ENCODE assay signal across 8 mouse cellular contexts in genomic region chr9:113741108-113741636, GRCm38 (mm10). TPM values are rescaled to one million over a fixed set of nuclear protein-coding genes. Genes with fewer than 3 reads are reported as not detected.
A peak's percentile ranks its signal among the peaks of the same experiment; 100 is the strongest.
DNase-seq lines count a peak whose midpoint lies in the region; ATAC-seq lines count a peak whose summit lies in the region.

Gene Clasp2 (plus strand): TSS chr9:113741473.

- H3K4me2 ChIP-seq in intestine, embryonic 14.5 days (ENCODE audit: low read length), result peak within 1 kb of the TSS; percentile 91

- peak within 1 kb of the TSS; percentile 76 for H3K9ac ChIP-seq in intestine, embryonic 14.5 days (ENCODE audit: low read length)

- whole genome bisulfite sequencing in intestine, embryonic 14.5 days, result under 1% methylated on average over 61 of the region's 63 CpGs

- peaks cover 10% of the 10 kb centered on the region; the same call in 1 of the 2 replicates for H3K4me1 ChIP-seq in intestine, embryonic 14.5 days (replicated peaks; ENCODE audit: control insufficient read depth, insufficient read depth, low read length)

- H3K9me3 ChIP-seq in intestine, embryonic 14.5 days (ENCODE audit: control insufficient read depth, low read length), result no peaks in the 10 kb centered on the region

- H3K36me3 ChIP-seq in intestine, embryonic 14.5 days (ENCODE audit: control insufficient read depth, insufficient read depth, low read length), result no peaks in the 10 kb centered on the region

- peak within 1 kb of the TSS; percentile 79 for H3K4me3 ChIP-seq in intestine, embryonic 14.5 days (ENCODE audit: low read depth, low read length)

- intact Hi-C loops in gastrocnemius, postnatal 36 days (cut with DNase I), result loop anchor here (5.0 kb wide), 1 partner anchor 106 kb away; no protein-coding TSS in a partner anchor
- intact Hi-C loops in left cerebral cortex, postnatal 25 days (cut with DNase I), result loop anchor here (1.0 to 5.0 kb wide), 4 partner anchors 54 to 166 kb away; no protein-coding TSS in a partner anchor

- H3K27ac ChIP-seq in intestine, embryonic 14.5 days (ENCODE audit: low read depth), result peak within 1 kb of the TSS; percentile 62

- peak; percentile 98 for ATAC-seq in intestine, embryonic 14.5 days (replicated peaks; ENCODE audit: low FRiP score, low TSS enrichment, low read depth)

- no peaks in the 10 kb centered on the region for H3K27me3 ChIP-seq in intestine, embryonic 14.5 days (replicated peaks; ENCODE audit: control insufficient read depth, insufficient read depth, low read length)

- peak; percentile 90 for DNase-seq in adrenal gland, adult 2 months
- DNase-seq in embryo, embryonic 11 days, result peak; percentile 93
- peak; percentile 60 to 80 for DNase-seq in gastrocnemius, postnatal 36 days
- DNase-seq in intestine, embryonic 14.5 days (ENCODE audit: low spot score), result peak; percentile 91
- DNase-seq in left cerebral cortex, postnatal 25 days (ENCODE audit: low spot score in 2 of 2), result peak; percentile 77 to 81
- DNase-seq in mesoderm, embryonic 11.5 days (ENCODE audit: low read depth, low spot score), result peak; percentile 80
- peak; percentile 85 for DNase-seq in right cerebral cortex, postnatal 25 days
- peak; percentile 74 to 77 for DNase-seq in urinary bladder, postnatal 36 days (ENCODE audit: low spot score in 2 of 2)

RNA-seq across cellular contexts. Expression of gene Clasp2, which starts in this region (rescaled TPM):
- 100 to 1,000 TPM; 110 to 159 TPM for total RNA-seq in adrenal gland, adult 2 months (2021)
- polyA plus RNA-seq in adrenal gland, adult 2 months (2012; rRNA removed), result 14.3 and 16.0 TPM in 2 replicates
- 10 to 100 TPM; 38.9 to 46.2 TPM for total RNA-seq in gastrocnemius, postnatal 36 days (2021)
- 30.3 and 31.7 TPM in 2 replicates for polyA plus RNA-seq in intestine, embryonic 14.5 days (2014; fragmentation: Nextera tagmentation; extraction: Ambion mirVana)
- total RNA-seq in left cerebral cortex, postnatal 25 days (2021), result 100 to 1,000 TPM; 230 to 238 TPM

Comparison
In these comparisons a context has a peak if more than half of its experiments do, and no peak if none do; other contexts are left out.
1. Peak in every context shown above with its lines: DNase-seq, ATAC-seq, H3K4me3 ChIP-seq and H3K27ac ChIP-seq.